Mouse (Mus musculus) C2C12 (cell line): ENCODE results near the gene Emb.

Experiments
- CTCF ChIP-seq: IDR thresholded peaks from one replicate; pipeline ENCODE4 v1.5.1; 2011; ENCODE audit not compliant: control insufficient read depth, insufficient read depth, insufficient read length
- FOSL1 ChIP-seq: IDR thresholded peaks from one replicate; pipeline ENCODE4 v1.8.0; 2011; ENCODE audit warnings: mild to moderate bottlenecking, low read length; ENCODE audit not compliant: poor library complexity, insufficient read depth, severe bottlenecking
- MAX ChIP-seq: IDR thresholded peaks from one replicate; pipeline ENCODE4 v1.6.1; 2011; ENCODE audit warnings: mild to moderate bottlenecking, control low read depth
- MYOD1 ChIP-seq: IDR thresholded peaks from one replicate; pipeline ENCODE4 v1.6.1; 2011; ENCODE audit warnings: low read depth; ENCODE audit not compliant: control insufficient read depth, insufficient read length
- MYOG ChIP-seq: IDR thresholded peaks from one replicate; pipeline ENCODE4 v1.6.1; 2011; ENCODE audit not compliant: control insufficient read depth, insufficient read length; ENCODE audit errors: extremely low read depth
- USF1 ChIP-seq: IDR thresholded peaks from one replicate; pipeline ENCODE4 v1.6.1; 2011; ENCODE audit warnings: low read depth, mild to moderate bottlenecking, control low read depth, moderate library complexity

- TF ChIP-seq CTCF (no peak), MYOG (no peak), MAX (no peak), USF1 (no peak), MYOD1 (no peak), FOSL1 (no peak)
These were observed 52.4 kb downstream of the Emb start for GRCm38 (mm10) chr13:117260704-117261103.
